Mouse (Mus musculus) small intestine, adult 2 months (tissue): ENCODE results near the gene Lrrfip1. TPM values are rescaled to one million over a fixed set of nuclear protein-coding genes. Genes with fewer than 3 reads are reported as not detected.
A peak's percentile ranks its signal among the peaks of the same experiment; 100 is the strongest.

Experiments
- H3K27ac ChIP-seq: fragments of 200-500 bp; 2 replicates; pipeline ENCODE4 v1.5.1; 2012; ENCODE audit warnings: low read depth, low read length, control low read depth, inconsistent platforms; ENCODE audit not compliant: insufficient read depth
- H3K27me3 ChIP-seq: fragments of 200-500 bp; 2 replicates; pipeline ENCODE4 v1.6.1; 2012; ENCODE audit warnings: mild to moderate bottlenecking, moderate library complexity, low read length, inconsistent platforms; ENCODE audit not compliant: control insufficient read depth, insufficient read depth
- H3K36me3 ChIP-seq: fragments of 200-500 bp; 2 replicates; pipeline ENCODE4 v1.6.1; 2012; ENCODE audit warnings: mild to moderate bottlenecking, low read length, control low read depth, inconsistent platforms; ENCODE audit not compliant: control insufficient read depth, insufficient read depth
- H3K4me1 ChIP-seq: fragments of 200-500 bp; 2 replicates; pipeline ENCODE4 v1.6.1; 2012; ENCODE audit warnings: low read length, inconsistent platforms, mixed read lengths; ENCODE audit not compliant: control insufficient read depth, insufficient read depth, insufficient read length
- H3K4me3 ChIP-seq: fragments of 200-500 bp; 2 replicates; pipeline ENCODE4 v1.5.1; 2012; ENCODE audit warnings: low read depth, mild to moderate bottlenecking, control low read depth, inconsistent platforms, low read length, moderate library complexity
- CTCF ChIP-seq: fragments of 200-500 bp; IDR thresholded peaks from 2 replicates; pipeline ENCODE4 v1.5.1; 2012; ENCODE audit warnings: low read depth, mild to moderate bottlenecking, control low read depth, inconsistent platforms, low read length, moderate library complexity, mixed read lengths; ENCODE audit not compliant: insufficient replicate concordance, insufficient read length; ENCODE audit errors: extremely low read depth
- POLR2A ChIP-seq: fragments of 200-500 bp; IDR thresholded peaks from 2 replicates; pipeline ENCODE4 v1.6.1; 2012; ENCODE audit warnings: low read depth, mild to moderate bottlenecking, control low read depth, inconsistent platforms, low read length, moderate library complexity
- WGBS: fragments of 180-500 bp; shearing (Covaris S2); methylation state at CpG from one replicate; pipeline ENCODE4 v1.1.7; 2018; 5-methylcytosine and 5-hydroxymethylcytosine counted together
- polyA plus RNA-seq: library from polyadenylated mRNA; depleted of rRNA; stranded (reverse); fragments of >200 nt; gene quantifications from 2 replicates; pipeline ENCODE4 v1.2.3, GENCODE M21; 2012

Lrrfip1 gene
- polyA plus RNA-seq, 1 experiment = 9.5 TPM

DNA sequence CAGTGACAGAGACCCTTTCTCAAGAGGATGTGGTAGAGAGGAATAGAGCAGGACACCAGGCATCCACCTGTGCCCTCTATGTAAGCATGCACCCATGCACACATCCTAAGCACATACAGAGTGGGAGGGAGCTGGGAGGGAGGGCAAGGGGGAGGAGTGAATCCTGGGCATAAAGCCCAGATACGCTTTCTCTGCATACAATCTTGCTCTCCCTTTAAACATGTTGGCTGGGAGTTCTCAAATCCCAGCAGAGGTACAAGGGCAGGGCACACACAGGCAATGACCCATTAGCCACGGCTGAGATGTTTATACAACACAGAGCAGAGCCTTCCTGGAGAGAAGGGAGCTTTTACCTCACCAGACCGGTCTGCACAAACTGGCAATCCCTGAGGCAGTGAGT is 35.5 kb upstream of the Lrrfip1 start:
- Histone ChIP-seq H3K4me3 (no peak overlapping the region), H3K4me1 (peaks cover 19% of the 10 kb centered on the region; the same call in 1 of the 2 replicates), H3K27me3 (no peaks in the 10 kb centered on the region), H3K36me3 (peaks cover 25% of the 10 kb centered on the region), H3K27ac (no peak overlapping the region)
- 16% methylated on average over 3 of the region's 3 CpGs for WGBS
- TF ChIP-seq POLR2A = no peak
- TF ChIP-seq CTCF = no peak

DNA sequence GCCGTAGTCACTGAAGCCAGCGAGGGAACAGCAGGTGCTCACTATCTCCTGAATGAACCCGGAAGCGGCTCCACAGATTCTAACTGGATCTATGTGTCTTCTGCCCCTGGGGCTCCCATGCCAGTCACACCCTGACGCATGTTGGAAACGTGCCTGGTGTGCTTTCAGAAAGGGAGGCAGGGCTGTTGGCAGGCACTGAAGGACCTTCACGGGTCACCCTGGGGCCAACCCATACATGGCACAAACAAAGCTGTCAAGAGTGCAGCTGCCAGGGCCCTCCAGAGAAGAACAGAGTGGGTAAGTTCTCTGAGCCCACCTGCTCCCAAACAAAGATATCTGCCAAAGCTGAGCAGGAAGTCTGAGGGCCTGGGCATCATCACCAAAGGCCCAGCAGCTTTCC is 31.0 kb upstream of the Lrrfip1 start:
- peak overlapping the region; percentile 84 for H3K27ac ChIP-seq
- H3K4me3 ChIP-seq = peak overlapping the region; percentile 53
- WGBS = 26% methylated on average over 7 of the region's 7 CpGs

DNA sequence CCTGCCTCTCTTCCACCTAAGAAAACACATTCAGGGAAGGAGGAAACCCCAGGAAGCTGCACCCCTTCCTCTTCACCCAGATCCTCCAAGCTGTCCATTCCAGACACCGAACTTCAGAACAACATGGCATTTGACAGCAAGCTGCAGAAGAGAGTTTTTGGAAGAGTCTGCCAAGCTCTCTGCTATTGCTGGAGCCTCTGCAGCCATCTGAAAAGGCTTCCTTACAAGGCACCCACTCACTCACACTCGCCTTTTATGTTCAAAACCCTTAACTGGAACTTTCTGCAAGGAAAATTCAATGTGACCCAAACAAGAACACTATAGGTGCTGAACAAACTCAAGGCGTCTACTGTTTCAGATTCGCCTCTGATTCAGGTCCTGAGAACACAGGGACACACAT is 29.9 kb upstream of the Lrrfip1 start:
- no peaks in the 10 kb centered on the region for H3K27me3 ChIP-seq
- peak overlapping the region; percentile 89 for H3K27ac ChIP-seq
- H3K36me3 ChIP-seq = peaks cover 4% of the 10 kb centered on the region; the same call in 1 of the 2 replicates
- peaks cover 17% of the 10 kb centered on the region; the same call in 1 of the 2 replicates for H3K4me1 ChIP-seq
- WGBS = 31% methylated on average over 4 of the region's 4 CpGs
- H3K4me3 ChIP-seq = peak overlapping the region; percentile 79
- no peak for TF ChIP-seq POLR2A
- no peak for TF ChIP-seq CTCF

More for the DNA sequence above, 31.0 kb upstream of the Lrrfip1 start:
- no peak for TF ChIP-seq POLR2A
- TF ChIP-seq CTCF = no peak
- no peaks in the 10 kb centered on the region for H3K27me3 ChIP-seq
- peaks cover 4% of the 10 kb centered on the region; the same call in 1 of the 2 replicates for H3K36me3 ChIP-seq
- peaks cover 21% of the 10 kb centered on the region; the same call in 1 of the 2 replicates for H3K4me1 ChIP-seq

DNA sequence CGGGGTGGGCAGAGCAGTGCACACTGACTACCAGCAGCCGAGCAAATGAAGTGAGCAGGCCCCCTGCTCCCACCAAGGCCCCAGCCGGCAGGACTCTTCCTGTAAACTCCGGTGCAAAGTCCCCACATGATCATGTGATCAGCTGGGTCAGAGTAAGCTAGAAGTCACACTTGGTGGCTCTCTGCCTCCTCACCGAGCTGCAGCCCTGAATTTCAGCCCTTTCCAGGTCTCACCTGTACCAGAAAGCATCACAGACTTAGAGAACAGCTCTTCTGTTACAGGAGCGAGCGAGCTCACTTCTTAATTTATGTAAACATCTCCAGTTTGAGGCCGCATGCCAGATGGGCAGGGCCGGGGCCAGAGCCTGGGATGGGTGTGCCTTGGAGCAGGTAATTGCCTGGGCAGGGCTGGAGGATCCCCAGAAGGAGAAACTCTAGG is 29.2 kb upstream of the Lrrfip1 start, which contains the start of gene Rab17:
Gene Rab17 (minus strand): TSS at position 315 of the 438 bp plus-strand sequence.
- Histone ChIP-seq H3K4me1 (peaks cover 12% of the 10 kb centered on the region; the same call in 1 of the 2 replicates), H3K27ac (peak within 1 kb of the TSS; percentile 89), H3K27me3 (no peaks in the 10 kb centered on the region), H3K4me3 (peak within 1 kb of the TSS; percentile 79), H3K36me3 (peaks cover 4% of the 10 kb centered on the region; the same call in 1 of the 2 replicates)
- TF ChIP-seq POLR2A = peak; percentile 57
- TF ChIP-seq CTCF = no peak
- 7% methylated on average over 9 of the region's 9 CpGs for WGBS

DNA sequence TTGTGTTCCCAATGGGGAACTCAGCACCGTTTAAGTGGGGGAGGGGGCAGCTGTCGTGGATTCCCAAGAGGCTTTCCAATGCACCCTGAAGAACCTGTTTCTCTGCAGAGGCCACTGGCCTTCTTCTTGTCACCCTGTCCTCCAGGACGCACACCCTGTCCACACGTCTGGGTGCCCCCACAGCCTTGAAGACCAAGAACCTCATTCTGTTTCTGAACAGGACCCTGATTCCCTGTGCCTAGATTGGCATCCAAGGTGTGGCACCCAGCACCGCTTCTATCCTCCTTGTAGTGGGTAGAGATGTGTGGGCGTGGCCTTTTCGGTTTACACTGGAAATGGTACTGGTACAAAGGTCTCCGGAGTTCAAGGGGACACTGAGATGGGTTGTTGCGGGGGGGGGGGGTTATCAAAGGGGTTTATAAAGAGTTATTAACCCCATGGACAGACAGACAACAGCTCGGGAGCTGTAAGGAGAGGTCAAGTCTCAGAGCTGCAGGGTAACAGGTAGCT is 28.6 kb upstream of the Lrrfip1 start:
- WGBS = 22% methylated on average over 10 of the region's 10 CpGs
- peak overlapping the region; percentile 79 for H3K4me3 ChIP-seq
- peaks cover 4% of the 10 kb centered on the region; the same call in 1 of the 2 replicates for H3K36me3 ChIP-seq
- H3K27me3 ChIP-seq = no peaks in the 10 kb centered on the region
- TF ChIP-seq POLR2A (no peak; the same call in 1 of the 2 replicates), CTCF (no peak)
- H3K4me1 ChIP-seq = peaks cover 12% of the 10 kb centered on the region; the same call in 1 of the 2 replicates
- H3K27ac ChIP-seq = peak overlapping the region; percentile 89

DNA sequence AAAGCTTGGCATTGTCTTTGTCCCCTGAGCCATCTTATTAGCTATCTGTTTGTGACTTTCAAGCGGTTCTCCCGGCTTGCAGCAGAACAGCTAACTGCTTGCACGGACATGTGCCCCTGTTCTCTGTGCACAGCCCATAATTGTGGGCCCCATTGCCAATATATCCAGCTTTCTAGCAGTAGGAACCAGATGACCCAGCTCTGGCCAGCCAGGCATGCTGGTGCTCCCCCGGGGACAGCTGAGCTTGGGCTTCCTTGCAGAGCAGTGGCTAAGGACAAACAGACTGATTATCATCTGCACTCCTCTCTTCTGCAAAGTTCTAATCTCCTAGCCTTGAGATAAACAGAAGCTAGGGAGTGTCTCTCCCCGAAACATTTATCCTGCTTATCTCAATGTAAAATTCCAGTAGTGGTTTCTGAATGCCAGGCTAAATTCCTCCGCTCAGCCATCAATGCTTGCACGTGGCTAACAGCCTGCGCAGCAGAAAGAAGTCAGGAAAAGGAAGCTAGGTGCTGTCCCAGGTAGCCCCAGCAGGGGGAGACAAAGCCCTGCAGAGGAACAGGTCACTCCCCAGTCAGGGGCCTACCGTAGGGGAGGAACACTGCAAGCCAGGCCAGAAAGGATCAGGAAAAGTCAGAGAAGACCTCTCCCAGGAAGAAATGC is 25.5 kb upstream of the Lrrfip1 start:
- no peaks in the 10 kb centered on the region for H3K36me3 ChIP-seq
- H3K27me3 ChIP-seq = no peaks in the 10 kb centered on the region
- peaks cover 2% of the 10 kb centered on the region; the same call in 1 of the 2 replicates for H3K4me1 ChIP-seq
- H3K4me3 ChIP-seq = no peak overlapping the region
- TF ChIP-seq POLR2A (no peak), CTCF (peak; percentile 99)
- no peak overlapping the region for H3K27ac ChIP-seq
- whole genome bisulfite sequencing = 28% methylated on average over 9 of the region's 9 CpGs

DNA sequence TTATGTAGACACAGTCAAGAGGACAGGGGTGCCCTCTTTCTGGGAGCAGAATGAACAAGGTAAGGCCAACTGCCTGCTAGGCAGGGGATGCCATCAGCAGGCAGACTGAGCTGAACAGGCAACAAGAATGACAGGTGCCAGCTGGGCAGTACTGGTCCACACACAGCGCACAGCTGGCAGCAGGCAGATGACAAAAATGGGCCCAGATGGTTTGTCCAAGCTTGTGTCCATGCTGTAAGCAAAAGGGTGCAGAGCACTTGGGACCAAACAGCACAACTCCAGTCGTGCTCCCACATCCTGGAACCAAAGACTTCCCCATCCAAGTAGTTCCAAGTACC is 25.0 kb upstream of the Lrrfip1 start:
- Histone ChIP-seq H3K36me3 (no peaks in the 10 kb centered on the region), H3K4me1 (peaks cover 2% of the 10 kb centered on the region; the same call in 1 of the 2 replicates), H3K27ac (no peak overlapping the region), H3K4me3 (no peak overlapping the region), H3K27me3 (no peaks in the 10 kb centered on the region)
- no peak for TF ChIP-seq POLR2A
- TF ChIP-seq CTCF = no peak
- WGBS = 85% methylated on average over 2 of the region's 2 CpGs
